Mouse (Mus musculus) kidney, postnatal 4 days (tissue): ENCODE results near the gene Gnat2.

Experiments used
- DNase-seq, 2 experiments: peaks; one replicate each; pipeline ENCODE4 v3.0.0; 2021; ENCODE audit warnings: mixed read lengths in 2 of 2

The Gnat2 gene

DNA sequence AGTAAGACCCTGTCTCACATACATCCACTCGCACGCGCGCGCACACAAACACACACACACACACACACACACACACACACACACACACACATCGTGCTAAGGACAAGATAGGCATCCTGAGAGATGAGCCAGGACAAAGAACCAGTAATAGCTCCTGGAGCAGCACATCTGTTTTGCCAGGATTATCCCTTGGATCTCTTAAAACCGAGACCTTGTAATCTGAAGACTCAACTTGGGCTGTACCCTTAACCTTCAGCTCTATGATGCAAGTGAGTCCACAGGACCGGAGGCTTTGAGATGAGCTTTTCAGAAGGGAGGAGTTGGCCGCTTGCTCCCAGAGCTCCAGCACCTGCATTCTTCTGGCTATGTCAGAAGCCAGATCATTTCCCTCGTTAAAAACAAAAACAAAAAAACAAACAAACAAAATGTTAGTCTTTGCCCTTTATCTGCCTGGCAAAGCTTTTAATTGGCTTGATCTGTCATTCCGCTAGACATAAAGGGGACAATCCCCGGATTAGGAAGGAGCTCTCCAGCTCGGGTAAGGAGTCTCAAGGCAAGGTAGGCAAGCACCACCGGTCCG is at the start of gene Gnat2:
TSS of gene Gnat2 (plus strand) at position 254 of the 580 bp plus-strand sequence.
- no peak for DNase-seq

- peak; percentile 88 to 94 for DNase-seq
Measured at GRCm38 (mm10) chr3:108044394-108045140, 48.0 kb upstream of the Gnat2 start, which contains the start of gene Gstm4. Gstm4 (minus strand) TSS chr3:108044894.

DNA sequence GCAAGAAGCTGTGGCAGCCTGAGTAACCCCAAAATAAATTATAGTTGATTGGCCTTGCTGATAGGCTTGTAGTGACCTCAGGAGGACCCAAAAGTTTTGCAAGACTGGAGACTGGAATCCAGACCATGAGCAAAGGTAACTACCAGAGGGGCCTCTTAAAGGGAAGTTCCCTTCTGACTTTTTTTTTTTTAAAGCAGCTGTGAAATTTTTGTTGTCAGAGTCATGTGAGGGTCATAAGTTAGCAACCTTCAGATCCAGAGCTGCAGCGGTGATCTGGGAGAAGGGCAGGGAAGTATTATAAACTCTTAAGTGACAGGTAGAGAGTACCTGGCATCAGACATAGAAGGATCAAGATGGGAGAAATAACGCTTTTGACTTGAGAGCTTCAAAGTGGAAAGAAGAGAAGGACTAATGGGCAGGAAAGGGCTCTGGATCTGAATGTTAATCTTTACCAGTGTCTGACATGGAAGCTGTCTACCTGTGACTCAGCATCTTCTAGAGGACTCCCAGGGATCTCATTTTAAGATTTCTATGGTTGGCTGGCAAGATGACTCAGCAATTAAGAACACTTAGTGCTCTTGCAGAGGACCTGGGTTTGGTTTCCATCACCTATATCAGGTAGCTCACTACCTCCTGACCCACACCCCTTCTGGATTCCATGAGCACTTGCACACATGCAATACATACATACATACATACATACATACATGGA is 45.5 kb upstream of the Gnat2 start:
- DNase-seq, result no peak

GRCm38 (mm10) chr3:108048306-108048705 is 44.3 kb upstream of the Gnat2 start:
- no peak for DNase-seq

- DNase-seq, result no peak
Measured at GRCm38 (mm10) chr3:108050493-108050892, 42.1 kb upstream of the Gnat2 start.

DNA sequence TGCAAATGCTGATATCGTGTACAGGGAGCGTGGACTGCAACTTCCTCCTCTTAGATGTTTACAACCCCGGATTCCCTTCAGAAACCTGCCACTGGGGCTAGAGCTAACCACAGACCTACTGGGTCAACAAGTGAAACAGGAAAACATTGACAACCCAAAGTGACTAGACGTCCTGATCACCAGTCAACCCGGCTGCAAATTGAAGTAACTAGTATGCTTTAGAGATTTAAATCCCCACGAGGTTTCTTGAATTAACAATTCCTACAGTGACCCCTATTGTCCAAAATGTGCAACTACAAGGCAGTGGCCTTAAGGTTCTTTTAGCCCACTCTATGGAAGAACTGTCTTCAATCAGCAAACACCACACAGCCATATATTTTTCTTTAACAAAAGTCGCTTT is 31.2 kb upstream of the Gnat2 start:
- peak; percentile 53 to 65 for DNase-seq

GRCm38 (mm10) chr3:108062648-108063047 is 29.9 kb upstream of the Gnat2 start:
- no peak for DNase-seq

DNA sequence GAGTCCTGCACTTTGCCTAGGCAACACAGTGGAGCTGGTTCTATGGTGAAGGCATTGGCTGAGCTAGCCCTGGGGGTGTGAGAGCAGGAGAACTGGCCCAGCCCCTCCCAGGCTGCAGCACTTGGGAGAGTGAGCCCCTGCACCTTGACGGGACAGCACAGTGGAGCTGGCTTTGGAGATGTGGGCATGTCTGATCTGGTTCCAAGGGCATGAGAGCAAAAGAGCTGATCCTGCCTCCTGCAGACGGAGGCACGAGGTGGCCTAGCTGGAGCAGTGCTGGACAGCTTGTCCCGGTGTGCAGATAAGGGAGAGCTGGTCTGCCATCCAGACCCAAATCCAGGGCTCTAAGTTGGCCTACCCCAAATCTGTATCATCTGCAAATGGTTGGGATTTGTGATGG is 27.9 kb upstream of the Gnat2 start:
- DNase-seq, result no peak

DNA sequence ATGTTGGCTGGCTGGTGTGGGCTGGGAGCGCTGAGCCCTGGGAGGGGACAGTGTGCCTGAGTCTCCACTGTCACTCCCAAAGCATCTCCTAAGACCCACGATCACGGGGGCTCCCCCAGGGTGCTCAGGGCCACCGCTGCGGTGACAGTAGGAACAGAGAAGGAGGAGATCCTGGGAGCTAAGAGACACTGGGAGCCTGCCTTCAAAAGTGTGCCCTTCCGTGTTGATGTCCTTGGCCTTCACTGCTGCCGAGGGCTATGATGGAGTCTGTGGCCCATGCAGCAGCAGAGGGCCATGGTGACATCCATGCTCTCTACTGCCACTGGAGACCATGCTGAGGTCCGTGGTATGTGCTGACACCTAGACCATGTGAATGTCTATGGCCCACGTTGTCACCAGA is 27.0 kb upstream of the Gnat2 start:
- DNase-seq, result no peak

GRCm38 (mm10) chr3:108067370-108067934 is 25.1 kb upstream of the Gnat2 start:
- DNase-seq, result peak in 1 of 2 experiments; percentile 29

- peak in 1 of 2 experiments; percentile 14 for DNase-seq
Measured at GRCm38 (mm10) chr3:108068826-108069225, 23.8 kb upstream of the Gnat2 start.

- DNase-seq, result peak; percentile 61 to 72
Measured at GRCm38 (mm10) chr3:108069231-108069870, 23.2 kb upstream of the Gnat2 start.

GRCm38 (mm10) chr3:108070295-108071293 is 22.0 kb upstream of the Gnat2 start:
- peak; percentile 79 to 87 for DNase-seq

DNA sequence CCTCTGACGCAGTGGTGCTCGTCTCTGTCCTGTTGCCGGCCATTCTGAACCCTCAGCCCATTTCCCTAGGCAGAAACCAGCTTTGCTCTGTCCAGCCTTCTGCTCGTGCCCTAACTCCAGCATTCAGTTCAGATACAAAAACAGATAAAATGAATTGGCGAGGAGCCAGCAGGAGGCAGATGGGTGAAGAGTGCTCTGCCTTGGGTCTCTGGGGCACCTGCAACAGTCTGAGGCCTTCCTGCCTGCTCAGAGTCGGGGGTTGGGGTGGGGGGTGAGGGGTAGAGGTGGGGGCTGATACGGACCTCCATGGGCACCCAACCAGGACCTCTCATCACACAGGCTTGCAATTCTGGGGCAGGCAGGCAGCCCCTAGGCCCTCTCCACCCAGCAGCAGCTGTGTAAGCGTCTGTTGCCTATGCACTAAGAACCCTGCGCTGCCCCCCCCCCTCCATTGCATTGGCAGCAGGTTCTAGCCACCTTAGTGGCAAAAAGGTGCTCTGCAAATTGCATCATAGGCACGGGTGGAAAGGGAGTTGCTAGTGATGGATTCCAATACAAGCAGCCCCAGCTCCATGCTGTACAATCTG is 19.5 kb upstream of the Gnat2 start:
- peak in 1 of 2 experiments; percentile 7 for DNase-seq

DNA sequence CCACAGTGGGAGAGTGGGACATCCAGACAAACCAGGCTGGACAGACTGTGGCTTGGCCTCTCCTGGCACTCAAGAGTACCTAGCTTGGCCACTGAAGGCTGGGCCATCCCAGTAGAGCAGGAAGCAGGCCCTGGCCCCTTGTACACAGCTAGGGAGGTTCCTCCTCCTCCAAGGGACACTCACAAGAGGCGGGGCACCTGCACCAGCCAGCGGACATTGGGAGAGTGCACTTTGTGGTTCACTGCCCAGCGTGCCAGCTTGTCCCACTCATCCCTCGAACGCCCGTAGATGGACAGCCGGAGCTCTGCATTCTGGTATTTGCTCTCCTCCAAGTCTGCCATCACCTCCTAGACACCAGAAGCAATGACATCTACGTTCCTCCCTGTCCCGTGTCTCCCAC is 15.8 kb upstream of the Gnat2 start:
- DNase-seq, result peak; percentile 50 to 68

DNA sequence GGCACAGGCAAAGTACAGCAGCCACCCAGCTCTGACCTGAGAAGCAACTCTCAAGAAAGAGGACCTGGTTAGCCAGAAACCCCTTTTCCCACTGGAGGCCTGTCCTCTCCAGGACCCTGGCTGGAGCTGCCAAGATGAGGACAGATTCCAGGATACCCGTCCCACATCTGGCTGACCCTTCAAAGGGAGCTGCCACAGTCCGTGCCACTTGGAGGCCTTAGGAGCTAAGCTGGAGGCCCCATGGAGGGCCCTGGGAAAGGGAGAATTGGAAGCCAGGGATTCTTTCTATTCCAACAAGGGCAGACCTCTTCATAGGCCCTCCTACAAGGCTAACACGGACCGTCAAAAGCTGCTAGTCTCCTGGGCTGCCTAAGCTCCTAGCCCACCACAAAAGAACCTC is 10.9 kb upstream of the Gnat2 start:
- no peak for DNase-seq

DNA sequence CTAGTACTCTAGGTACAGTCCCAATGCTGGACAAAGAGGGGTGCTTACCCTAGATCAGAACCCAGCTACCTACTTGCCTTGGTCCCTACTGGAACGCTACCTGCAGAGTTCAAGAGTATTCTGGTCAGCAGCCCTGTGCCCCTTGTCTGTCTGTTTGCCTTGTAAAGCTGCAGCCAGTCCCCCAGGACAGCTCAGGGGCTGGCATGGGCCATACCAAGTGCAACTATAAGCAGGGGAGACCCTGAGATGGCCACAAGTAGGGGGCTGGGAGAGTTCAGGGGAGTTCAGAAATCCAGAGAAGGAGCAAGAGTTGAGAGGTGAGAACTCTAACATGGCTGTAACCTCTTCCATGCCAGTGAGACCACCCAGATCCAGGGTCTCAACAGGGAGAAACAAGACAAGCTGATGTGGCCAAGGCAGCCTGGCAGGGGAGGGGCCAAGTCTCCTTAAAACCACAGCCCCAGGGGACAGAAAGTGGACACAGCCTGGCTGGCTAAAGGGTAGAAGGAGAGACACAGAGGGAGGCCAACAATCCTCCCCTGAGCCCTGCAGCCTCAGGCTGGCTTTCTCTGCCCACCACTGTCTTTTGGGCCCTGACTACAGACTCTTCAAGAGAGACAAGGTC is 10.2 kb upstream of the Gnat2 start:
- peak in 1 of 2 experiments; percentile 58 for DNase-seq

GRCm38 (mm10) chr3:108083161-108083560 is 9.4 kb upstream of the Gnat2 start:
- no peak for DNase-seq

DNA sequence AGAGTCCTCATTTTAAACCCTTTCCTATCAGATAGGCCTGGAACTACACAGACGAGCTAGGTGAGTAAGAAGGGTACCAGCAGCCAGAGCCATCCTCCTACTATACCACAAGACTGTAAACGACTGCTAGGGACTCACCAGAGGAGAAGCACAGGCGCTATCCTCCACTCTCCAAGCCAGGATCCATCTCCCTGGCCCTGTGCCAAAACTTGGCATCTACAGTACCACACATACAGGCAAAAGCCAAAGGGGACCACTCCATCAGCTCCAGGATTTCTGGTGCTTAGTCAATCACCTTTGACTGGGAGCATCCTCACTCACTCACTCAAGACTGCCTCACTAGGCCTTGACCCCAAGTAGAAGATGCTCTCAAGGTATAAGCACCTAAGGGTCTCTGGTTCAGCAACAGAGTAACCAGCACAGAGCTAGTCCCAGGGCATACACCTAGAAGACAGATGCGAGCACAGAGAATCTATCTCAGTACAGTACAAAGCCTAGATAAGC is 8.6 kb upstream of the Gnat2 start:
- no peak for DNase-seq

- DNase-seq, result no peak
Measured at GRCm38 (mm10) chr3:108084767-108085270, 7.8 kb upstream of the Gnat2 start.
